Mouse (Mus musculus) ES-Bruce4 (cell line): ENCODE data around the gene Olfr215.

Source experiments
- CTCF ChIP-seq: IDR thresholded peaks from one replicate; pipeline ENCODE4 v1.8.1; 2011; ENCODE audit warnings: low read depth, low read length
- EP300 ChIP-seq: IDR thresholded peaks from 2 replicates; pipeline ENCODE4 v1.6.1; 2011; ENCODE audit warnings: low read depth, low read length; ENCODE audit not compliant: insufficient read depth
- POLR2A ChIP-seq: IDR thresholded peaks from one replicate; pipeline ENCODE4 v1.8.1; 2011; ENCODE audit warnings: low read length; ENCODE audit not compliant: insufficient read depth

DNA sequence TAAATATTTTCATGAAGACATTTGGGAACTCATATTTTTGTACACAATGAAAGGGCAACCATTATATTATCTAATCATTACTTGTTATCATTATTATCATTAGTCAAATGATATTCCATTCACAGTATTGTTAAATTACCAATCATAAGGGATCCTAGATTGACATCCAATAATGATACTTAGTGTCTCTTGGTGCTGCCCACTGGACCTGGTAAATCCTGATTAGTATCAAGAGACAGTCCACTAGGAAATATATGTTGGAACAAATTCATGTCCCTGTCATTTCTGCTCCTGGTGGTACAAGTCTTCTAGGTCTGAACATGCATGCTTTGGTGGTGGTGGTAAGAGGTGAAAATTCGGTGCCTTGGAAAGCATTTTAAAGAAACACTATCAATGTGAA, 45.8 kb downstream of the Olfr215 start, which contains the start of gene Olfr213:
- no peak for TF ChIP-seq CTCF
- TF ChIP-seq POLR2A = no peak
- no peak for TF ChIP-seq EP300
